Mouse (Mus musculus): ENCODE results near the gene Clec2l. TPM values are rescaled to one million over a fixed set of nuclear protein-coding genes. Genes with fewer than 3 reads are reported as not detected.

Clec2l gene
- polyA plus RNA-seq, 1 experiment = 1.1 TPM

GRCm38 (mm10) chr6:38635941-38636851 lies 26.7 kb upstream of the Clec2l start:
- Histone ChIP-seq H3K4me1 (ENCODE audit: control insufficient read depth, insufficient read depth, low read length) (peaks cover 3% of the 10 kb centered on the region; the same call in 1 of the 2 replicates), H3K4me3 (replicated peaks; ENCODE audit: extremely low read depth, low read depth, low read length) (peak overlapping the region; percentile 60)
- WGBS = under 1% methylated on average over 71 of the region's 72 CpGs
- TF ChIP-seq POLR2A (IDR thresholded peaks at IDR 0.05; ENCODE audit: borderline replicate concordance, extremely low read depth, low read depth, low read length) (no peak), CTCF (IDR thresholded peaks at IDR 0.05; ENCODE audit: insufficient read depth, low read length) (no peak)
- DNase-seq = peak; percentile 45

DNA sequence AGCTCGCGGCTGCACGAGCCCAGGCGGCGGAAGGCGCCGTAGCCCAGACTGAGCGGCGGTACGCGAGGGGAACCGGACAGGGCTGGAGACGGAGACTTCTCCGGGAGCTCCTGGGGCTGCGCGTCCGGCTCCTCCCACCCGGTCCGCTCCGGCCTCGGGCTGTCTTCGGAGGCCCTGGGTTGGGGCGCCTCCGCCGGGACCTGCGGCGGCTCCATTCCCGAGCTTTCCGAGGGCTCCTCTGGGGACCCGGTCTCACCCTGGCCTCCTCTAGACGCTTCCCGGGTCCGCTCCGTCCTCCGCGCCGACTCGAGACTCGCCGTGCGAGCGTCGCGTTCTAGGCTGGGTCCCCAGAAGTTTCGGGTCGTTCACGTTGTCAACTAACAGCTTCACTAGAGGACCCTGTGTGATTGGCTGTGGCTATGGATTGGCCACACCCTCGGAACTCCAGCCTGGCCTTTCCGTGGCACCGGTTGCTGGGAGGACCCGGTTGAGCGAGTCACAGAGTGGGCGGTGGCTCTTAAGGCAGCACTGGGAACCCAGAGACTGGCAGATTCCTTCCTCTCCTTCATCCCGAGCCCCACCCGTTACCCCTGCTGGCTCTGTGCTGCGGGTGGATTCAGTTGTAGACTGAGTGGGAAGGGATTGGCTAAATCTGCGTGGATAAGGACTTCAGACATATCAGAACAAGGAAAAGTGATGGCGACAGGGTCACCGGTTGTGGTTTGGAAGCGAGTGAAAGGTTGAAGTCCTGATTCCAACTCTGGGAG lies 25.8 kb upstream of the Clec2l start, which contains the start of gene Klrg2:
Klrg2 (minus strand) TSS at position 391 of the 767 bp plus-strand sequence.
- peaks cover 3% of the 10 kb centered on the region; the same call in 1 of the 2 replicates for H3K4me1 ChIP-seq (ENCODE audit: control insufficient read depth, insufficient read depth, low read length)
- 1% methylated on average over 60 of the region's 60 CpGs for WGBS
- peak; percentile 63 for DNase-seq
- H3K4me3 ChIP-seq (replicated peaks; ENCODE audit: extremely low read depth, low read depth, low read length) = peak within 1 kb of the TSS; percentile 60
- no peak for TF ChIP-seq CTCF (IDR thresholded peaks at IDR 0.05; ENCODE audit: insufficient read depth, low read length)
- TF ChIP-seq POLR2A (IDR thresholded peaks at IDR 0.05; ENCODE audit: borderline replicate concordance, extremely low read depth, low read depth, low read length) = peak; percentile 20; the same call in 1 of the 2 replicates

DNA sequence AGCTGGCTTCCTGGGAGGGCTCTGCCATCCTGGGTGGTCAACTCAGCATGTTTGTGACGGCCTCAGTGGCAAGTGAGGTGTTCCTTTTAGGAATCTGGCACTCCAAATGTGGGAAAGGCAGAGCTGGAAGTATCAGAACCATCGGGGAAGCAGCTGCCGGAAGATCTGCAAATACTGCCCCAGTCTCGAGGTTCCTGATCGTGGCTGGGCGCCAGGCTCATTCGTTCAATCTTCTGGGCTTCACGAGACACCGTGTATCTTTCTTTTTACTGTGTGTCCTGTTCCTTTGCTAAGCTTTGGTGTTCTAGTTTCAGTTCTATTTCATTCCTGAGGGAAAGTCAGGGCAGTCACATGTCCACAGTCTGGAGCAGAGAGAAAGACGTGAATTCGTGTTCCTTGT lies 22.5 kb upstream of the Clec2l start:
- DNase-seq = no peak
- 41% methylated on average over 11 of the region's 11 CpGs for whole genome bisulfite sequencing
- H3K4me3 ChIP-seq (replicated peaks; ENCODE audit: extremely low read depth, low read depth, low read length) = no peak overlapping the region
- TF ChIP-seq POLR2A (IDR thresholded peaks at IDR 0.05; ENCODE audit: borderline replicate concordance, extremely low read depth, low read depth, low read length) (no peak), CTCF (IDR thresholded peaks at IDR 0.05; ENCODE audit: insufficient read depth, low read length) (no peak)
- H3K4me1 ChIP-seq (ENCODE audit: control insufficient read depth, insufficient read depth, low read length) = peaks cover 3% of the 10 kb centered on the region; the same call in 1 of the 2 replicates

DNA sequence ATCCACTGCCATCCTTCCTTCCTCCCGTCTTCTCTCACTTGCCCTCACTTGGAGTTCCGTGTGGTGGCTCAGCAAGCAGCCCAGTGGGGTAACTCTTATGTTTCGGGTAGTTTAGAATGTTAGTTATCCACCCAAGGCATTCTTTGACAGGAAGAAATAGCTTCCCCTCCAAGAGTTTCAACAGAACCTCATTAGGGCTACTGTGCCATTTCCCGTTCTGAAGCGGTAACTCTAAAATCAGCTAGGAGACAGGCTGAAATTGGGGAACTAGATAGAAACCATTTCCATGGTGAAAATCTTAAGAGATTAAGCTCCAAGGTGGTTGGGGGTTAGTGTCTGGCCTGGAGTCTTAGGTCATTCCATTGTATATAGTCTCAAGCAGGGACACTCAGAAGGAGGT lies 21.6 kb upstream of the Clec2l start:
- WGBS = 53% methylated on average over 5 of the region's 5 CpGs
- Histone ChIP-seq H3K4me1 (ENCODE audit: control insufficient read depth, insufficient read depth, low read length) (peaks cover 3% of the 10 kb centered on the region; the same call in 1 of the 2 replicates), H3K4me3 (replicated peaks; ENCODE audit: extremely low read depth, low read depth, low read length) (no peak overlapping the region)
- TF ChIP-seq POLR2A (IDR thresholded peaks at IDR 0.05; ENCODE audit: borderline replicate concordance, extremely low read depth, low read depth, low read length) (no peak), CTCF (IDR thresholded peaks at IDR 0.05; ENCODE audit: insufficient read depth, low read length) (no peak)
- DNase-seq = no peak

- TF ChIP-seq CTCF (IDR thresholded peaks at IDR 0.05; ENCODE audit: insufficient read depth, low read length) (no peak), POLR2A (IDR thresholded peaks at IDR 0.05; ENCODE audit: borderline replicate concordance, extremely low read depth, low read depth, low read length) (no peak)
- WGBS = 49% methylated on average over 5 of the region's 5 CpGs
- Histone ChIP-seq H3K4me3 (replicated peaks; ENCODE audit: extremely low read depth, low read depth, low read length) (no peak overlapping the region), H3K4me1 (ENCODE audit: control insufficient read depth, insufficient read depth, low read length) (peaks cover 3% of the 10 kb centered on the region; the same call in 1 of the 2 replicates)
- no peak for DNase-seq
Observed at GRCm38 (mm10) chr6:38641645-38642044, 21.2 kb upstream of the Clec2l start.

- no peak overlapping the region for H3K4me3 ChIP-seq (replicated peaks; ENCODE audit: extremely low read depth, low read depth, low read length)
- H3K4me1 ChIP-seq (ENCODE audit: control insufficient read depth, insufficient read depth, low read length) = no peaks in the 10 kb centered on the region; the same call in 1 of the 2 replicates
- 53% methylated on average over 5 of the region's 5 CpGs for WGBS
- DNase-seq = no peak
- TF ChIP-seq CTCF (IDR thresholded peaks at IDR 0.05; ENCODE audit: insufficient read depth, low read length) (no peak), POLR2A (IDR thresholded peaks at IDR 0.05; ENCODE audit: borderline replicate concordance, extremely low read depth, low read depth, low read length) (no peak)
Observed at GRCm38 (mm10) chr6:38642593-38642992, 20.3 kb upstream of the Clec2l start.

DNA sequence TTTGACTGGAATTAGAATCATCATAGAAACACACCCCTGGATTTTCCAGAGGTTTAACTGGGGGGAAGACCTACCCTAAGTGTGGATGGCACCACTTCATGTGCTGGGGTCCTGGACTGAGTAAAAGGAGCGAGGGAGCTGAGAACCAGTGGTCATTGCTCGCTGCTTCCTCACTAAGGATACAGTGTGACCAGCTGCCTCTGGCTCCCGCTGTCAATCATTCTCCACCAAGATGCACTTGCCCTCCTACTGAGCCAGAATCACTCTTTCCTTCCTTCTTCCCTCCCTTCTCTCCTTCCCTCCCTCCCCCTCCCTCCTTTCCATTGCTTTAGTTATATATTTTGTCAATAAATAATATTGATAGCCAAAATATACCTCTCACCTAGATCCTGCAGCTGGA lies 19.8 kb upstream of the Clec2l start:
- TF ChIP-seq CTCF (IDR thresholded peaks at IDR 0.05; ENCODE audit: insufficient read depth, low read length) = no peak
- TF ChIP-seq POLR2A (IDR thresholded peaks at IDR 0.05; ENCODE audit: borderline replicate concordance, extremely low read depth, low read depth, low read length) = no peak
- Histone ChIP-seq H3K4me1 (ENCODE audit: control insufficient read depth, insufficient read depth, low read length) (no peaks in the 10 kb centered on the region; the same call in 1 of the 2 replicates), H3K4me3 (replicated peaks; ENCODE audit: extremely low read depth, low read depth, low read length) (no peak overlapping the region)
- WGBS = 77% methylated on average over 3 of the region's 3 CpGs
- DNase-seq = no peak

DNA sequence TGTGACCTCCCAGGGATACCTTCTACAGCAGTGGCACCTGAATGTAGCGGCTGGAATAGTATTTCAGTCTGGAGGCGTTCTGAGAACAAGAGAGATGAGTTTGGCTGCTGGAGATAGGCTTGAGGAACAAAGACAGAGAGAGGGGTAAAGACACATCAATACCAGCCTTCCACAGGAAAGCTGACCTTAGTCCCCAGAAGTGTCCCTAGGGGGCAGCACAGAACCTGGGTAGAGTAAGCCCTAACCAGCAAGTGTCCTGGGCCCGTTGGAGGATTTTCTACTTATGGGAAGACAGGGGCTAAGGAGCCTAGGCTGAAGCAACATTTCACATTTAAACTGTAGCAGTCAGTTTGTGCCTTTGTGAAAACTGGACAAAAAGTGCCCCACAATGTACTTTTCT lies 13.3 kb upstream of the Clec2l start:
- 64% methylated on average over 3 of the region's 3 CpGs for WGBS
- H3K4me3 ChIP-seq (replicated peaks; ENCODE audit: extremely low read depth, low read depth, low read length) = no peak overlapping the region
- TF ChIP-seq CTCF (IDR thresholded peaks at IDR 0.05; ENCODE audit: insufficient read depth, low read length) (peak; percentile 41), POLR2A (IDR thresholded peaks at IDR 0.05; ENCODE audit: borderline replicate concordance, extremely low read depth, low read depth, low read length) (no peak)
- H3K4me1 ChIP-seq (ENCODE audit: control insufficient read depth, insufficient read depth, low read length) = no peaks in the 10 kb centered on the region
- DNase-seq = no peak

- Histone ChIP-seq H3K4me1 (ENCODE audit: control insufficient read depth, insufficient read depth, low read length) (no peaks in the 10 kb centered on the region), H3K4me3 (replicated peaks; ENCODE audit: extremely low read depth, low read depth, low read length) (no peak overlapping the region)
- TF ChIP-seq POLR2A (IDR thresholded peaks at IDR 0.05; ENCODE audit: borderline replicate concordance, extremely low read depth, low read depth, low read length) = no peak
- peak; percentile 95 for TF ChIP-seq CTCF (IDR thresholded peaks at IDR 0.05; ENCODE audit: insufficient read depth, low read length)
- 32% methylated on average over 14 of the region's 14 CpGs for WGBS
- DNase-seq = peak; percentile 54
Observed at GRCm38 (mm10) chr6:38650263-38650937, 12.5 kb upstream of the Clec2l start.
